Mouse (Mus musculus) stomach, postnatal 0 days (tissue): ENCODE results near the gene BC034090. TPM values are rescaled to one million over a fixed set of nuclear protein-coding genes. Genes with fewer than 3 reads are reported as not detected.

Source experiments
- ATAC-seq: fragments of 200-750 bp; cut with Nextera tagmentation; 2 replicates; pipeline ENCODE4 v1.8.0; 2017; ENCODE audit not compliant: low FRiP score, low TSS enrichment
- DNase-seq: peaks from one replicate; pipeline ENCODE4 v3.0.0-alpha.2; 2016; ENCODE audit warnings: low spot score
- H3K27ac ChIP-seq: fragments of 300-500 bp; sonication (generic); replicated peaks from 2 replicates; pipeline ENCODE4 v1.5.1; 2014; ENCODE audit warnings: mild to moderate bottlenecking, control low read depth
- H3K27me3 ChIP-seq: fragments of 300-500 bp; sonication (generic); 2 replicates; pipeline ENCODE4 v1.6.1; 2014; ENCODE audit warnings: low read length; ENCODE audit not compliant: control insufficient read depth, insufficient read depth
- H3K36me3 ChIP-seq: fragments of 300-500 bp; sonication (generic); 2 replicates; pipeline ENCODE4 v1.6.1; 2014; ENCODE audit warnings: low read length, mixed read lengths; ENCODE audit not compliant: control insufficient read depth, insufficient read depth
- H3K4me1 ChIP-seq: fragments of 300-500 bp; sonication (generic); replicated peaks from 2 replicates; pipeline ENCODE4 v1.6.1; 2014; ENCODE audit warnings: antibody characterized with exemption; ENCODE audit not compliant: control insufficient read depth, insufficient read depth
- H3K4me2 ChIP-seq: fragments of 300-500 bp; sonication (generic); replicated peaks from 2 replicates; pipeline ENCODE4 v1.6.1; 2014; ENCODE audit warnings: low read depth, mild to moderate bottlenecking, control low read depth, moderate library complexity
- H3K4me3 ChIP-seq: fragments of 300-500 bp; sonication (generic); 2 replicates; pipeline ENCODE4 v1.5.1; 2014; ENCODE audit warnings: low read depth, low read length, control low read depth
- H3K9ac ChIP-seq: fragments of 300-500 bp; sonication (generic); 2 replicates; pipeline ENCODE4 v1.6.1; 2014; ENCODE audit warnings: mild to moderate bottlenecking, low read length, control low read depth, mixed read lengths
- H3K9me3 ChIP-seq: fragments of 300-500 bp; sonication (generic); 2 replicates; pipeline ENCODE4 v1.6.1; 2016; ENCODE audit warnings: low read length; ENCODE audit not compliant: control insufficient read depth
- CTCF ChIP-seq: IDR thresholded peaks from 2 replicates; pipeline ENCODE4 v1.5.1; 2016; ENCODE audit warnings: antibody characterized with exemption, low read depth, mild to moderate bottlenecking, moderate library complexity
- EP300 ChIP-seq: optimal IDR thresholded peaks from 2 replicates; pipeline ENCODE3; 2016; ENCODE audit warnings: antibody characterized with exemption
- WGBS: fragments of 180-500 bp; shearing (Covaris S2); extraction: QIAGEN DNeasy Blood & Tissue Kit; methylation state at CpG from one replicate; pipeline ENCODE4 v1.1.7; 2014; 5-methylcytosine and 5-hydroxymethylcytosine counted together
- polyA plus RNA-seq: library from polyadenylated mRNA; unstranded; fragments of >200 nt; fragmentation: Nextera tagmentation; extraction: Ambion mirVana; gene quantifications from 2 replicates; pipeline ENCODE4 v1.2.1, GENCODE M21; 2015

The BC034090 gene
- polyA plus RNA-seq, 1 experiment from 2014 or later, result 1.6 TPM

DNA sequence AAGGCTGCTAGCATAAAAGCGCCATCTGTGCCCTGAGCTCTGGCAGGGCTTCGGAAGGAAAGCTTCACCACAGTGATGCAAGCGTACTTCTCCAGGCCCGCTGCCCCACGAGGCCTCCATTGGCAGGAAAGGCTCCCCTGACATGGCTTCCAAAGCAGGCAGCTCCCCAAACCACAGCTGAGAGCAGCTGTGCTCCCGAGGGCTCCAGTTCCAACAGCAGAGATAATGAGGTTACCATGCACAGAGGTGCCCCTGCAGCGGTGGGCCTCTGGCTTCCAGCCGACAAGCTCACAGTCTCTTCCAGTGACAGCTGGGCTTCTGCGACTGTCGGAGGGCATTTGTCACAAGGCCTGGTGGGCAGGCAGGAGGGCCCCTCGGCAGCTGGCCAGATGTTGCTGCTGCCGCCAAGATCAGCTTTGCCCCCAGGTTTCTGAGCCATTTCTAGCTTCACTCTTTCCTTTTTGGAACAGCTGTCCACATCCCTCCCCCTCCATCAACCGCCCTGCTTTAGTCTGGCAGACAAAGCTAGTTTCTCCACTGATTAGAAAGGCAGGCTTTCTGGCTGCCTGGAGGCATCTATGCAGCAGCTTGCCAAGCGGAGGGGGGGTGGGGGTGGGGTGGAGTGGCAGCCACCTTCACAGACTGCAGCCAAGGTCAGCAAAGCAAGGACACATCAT, 10.2 kb downstream of the BC034090 start:
- no peak overlapping the region for H3K4me2 ChIP-seq
- peak overlapping the region; percentile 78 for H3K27ac ChIP-seq
- no peak overlapping the region for H3K4me3 ChIP-seq
- no peak for TF ChIP-seq CTCF
- peak; percentile 21; the same call in 1 of the 2 replicates for ATAC-seq
- DNase-seq, result no peak
- H3K9ac ChIP-seq, result no peak overlapping the region
- no peaks in the 10 kb centered on the region for H3K36me3 ChIP-seq
- H3K27me3 ChIP-seq, result no peaks in the 10 kb centered on the region
- 32% methylated on average over 14 of the region's 14 CpGs for WGBS
- peaks cover 7% of the 10 kb centered on the region for H3K4me1 ChIP-seq
- H3K9me3 ChIP-seq, result no peaks in the 10 kb centered on the region

- Histone ChIP-seq H3K4me2 (no peak overlapping the region), H3K4me1 (peaks cover 7% of the 10 kb centered on the region), H3K9ac (no peak overlapping the region), H3K36me3 (no peaks in the 10 kb centered on the region), H3K27ac (peak overlapping the region; percentile 78), H3K4me3 (no peak overlapping the region), H3K27me3 (no peaks in the 10 kb centered on the region), H3K9me3 (no peaks in the 10 kb centered on the region)
- WGBS, result 63% methylated on average over 9 of the region's 9 CpGs
- TF ChIP-seq CTCF (no peak), EP300 (no peak)
- DNase-seq (no peak), ATAC-seq (no peak)
Measured at GRCm38 (mm10) chr1:155233378-155233777, 10.9 kb downstream of the BC034090 start.

DNA sequence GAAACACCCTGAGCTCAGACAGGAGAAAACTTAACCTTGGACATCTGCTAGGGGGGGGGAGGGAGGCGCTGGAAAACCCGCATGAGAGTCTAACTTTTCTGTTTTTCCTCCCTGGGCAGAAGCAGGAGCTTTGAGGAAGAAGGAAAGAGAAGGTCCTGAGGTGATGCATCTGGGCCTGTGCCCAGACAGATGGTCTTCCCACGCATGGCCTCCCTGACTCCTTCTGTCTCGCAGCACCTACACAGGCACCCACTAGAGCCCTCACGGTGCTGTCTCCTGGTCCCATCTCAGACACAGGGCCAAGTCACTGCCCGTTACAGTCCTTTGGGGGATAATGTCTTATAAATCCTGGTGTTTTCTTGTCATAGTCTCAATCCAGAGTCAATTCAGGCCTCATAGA, 11.5 kb downstream of the BC034090 start:
- Histone ChIP-seq H3K4me3 (no peak overlapping the region), H3K9me3 (no peaks in the 10 kb centered on the region), H3K27me3 (no peaks in the 10 kb centered on the region), H3K27ac (0 out of 2 replicates have a peak overlapping the region, but pooled peaks have one; percentile 0), H3K9ac (no peak overlapping the region), H3K4me1 (peaks cover 7% of the 10 kb centered on the region), H3K36me3 (no peaks in the 10 kb centered on the region), H3K4me2 (no peak overlapping the region)
- TF ChIP-seq CTCF (no peak), EP300 (no peak)
- no peak for DNase-seq
- WGBS, result 69% methylated on average over 6 of the region's 6 CpGs
- ATAC-seq, result no peak

DNA sequence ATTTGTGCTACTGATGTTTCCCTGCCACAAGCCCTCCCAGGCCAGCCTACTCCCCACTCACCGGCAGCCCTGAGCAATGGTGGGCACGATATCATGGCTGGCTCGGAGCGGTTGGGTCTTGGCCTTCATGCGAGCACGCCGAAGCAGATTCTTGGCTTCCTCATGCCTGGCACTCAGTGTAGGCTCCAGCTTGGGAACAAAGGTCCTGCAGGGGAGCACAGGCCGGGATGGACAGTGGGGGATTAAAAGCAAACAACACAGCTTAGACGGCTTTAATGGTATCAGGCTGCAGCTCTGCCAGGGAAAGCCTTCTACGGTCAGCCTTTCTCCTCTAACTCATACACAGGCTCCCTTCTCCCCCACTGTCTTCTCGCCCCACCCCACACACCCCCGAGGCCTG, 11.9 kb downstream of the BC034090 start:
- WGBS, result 43% methylated on average over 12 of the region's 12 CpGs
- no peaks in the 10 kb centered on the region for H3K36me3 ChIP-seq
- H3K4me2 ChIP-seq, result no peak overlapping the region
- H3K9ac ChIP-seq, result no peak overlapping the region
- H3K27me3 ChIP-seq, result no peaks in the 10 kb centered on the region
- no peak overlapping the region for H3K4me3 ChIP-seq
- no peak; the same call in 1 of the 2 replicates for ATAC-seq
- TF ChIP-seq CTCF, result no peak
- no peak for TF ChIP-seq EP300
- H3K9me3 ChIP-seq, result no peaks in the 10 kb centered on the region
- H3K4me1 ChIP-seq, result peaks cover 7% of the 10 kb centered on the region
- H3K27ac ChIP-seq, result 0 out of 2 replicates have a peak overlapping the region, but pooled peaks have one; percentile 0
- no peak for DNase-seq

- H3K9ac ChIP-seq, result no peak overlapping the region
- no peak for ATAC-seq
Measured at GRCm38 (mm10) chr1:155229464-155230411, 14.5 kb downstream of the BC034090 start.

More at GRCm38 (mm10) chr1:155229464-155230411, 14.5 kb downstream of the BC034090 start:
- TF ChIP-seq EP300 (no peak), CTCF (no peak)
- Histone ChIP-seq H3K27me3 (no peaks in the 10 kb centered on the region), H3K4me2 (no peak overlapping the region), H3K4me1 (peaks cover 7% of the 10 kb centered on the region), H3K4me3 (no peak overlapping the region), H3K36me3 (no peaks in the 10 kb centered on the region), H3K27ac (no peak overlapping the region), H3K9me3 (no peaks in the 10 kb centered on the region)
- 51% methylated on average over 14 of the region's 14 CpGs for WGBS
- no peak for DNase-seq
